Mouse (Mus musculus) erythroblast, adult 5-6 weeks (primary cell): ENCODE data around the gene Capns1. TPM values are rescaled to one million over a fixed set of nuclear protein-coding genes. Genes with fewer than 3 reads are reported as not detected.
A peak's percentile ranks its signal among the peaks of the same experiment; 100 is the strongest.
"Not testable (repeated sequence)": the region's sequence is repeated elsewhere in the genome, so short reads cannot be mapped to it uniquely, and the experiment has no call there.

Experiments
- ATAC-seq: replicated peaks from 2 replicates; pipeline ENCODE4 v1.8.0; 2016; ENCODE audit warnings: moderate number of reproducible peaks, mild to moderate bottlenecking, moderate TSS enrichment, inconsistent platforms; ENCODE audit not compliant: poor library complexity, low FRiP score, severe bottlenecking
- total RNA-seq, 2 experiments: library from RNA; stranded (forward) in 1 of 2; stranded (reverse) in 1 of 2; fragments of 150-400 nt in 1 of 2; fragments of 200-764, 138-1000 nt in 1 of 2; gene quantifications; 2 replicates each; pipeline versions ENCODE4 v1.2.3 to v1.2.4; 2015 to 2017; ENCODE audit warnings: low replicate concordance in 2 of 2

Gene Capns1
- total RNA-seq, 2 experiments from 2014 or later = 91.3 to 178 TPM

- ATAC-seq = not testable (repeated sequence)
Observed at GRCm38 (mm10) chr7:30181929-30182328, 16.7 kb downstream of the Capns1 start.

- peak; percentile 80 for ATAC-seq
Observed at GRCm38 (mm10) chr7:30181308-30181707, 17.3 kb downstream of the Capns1 start.

DNA sequence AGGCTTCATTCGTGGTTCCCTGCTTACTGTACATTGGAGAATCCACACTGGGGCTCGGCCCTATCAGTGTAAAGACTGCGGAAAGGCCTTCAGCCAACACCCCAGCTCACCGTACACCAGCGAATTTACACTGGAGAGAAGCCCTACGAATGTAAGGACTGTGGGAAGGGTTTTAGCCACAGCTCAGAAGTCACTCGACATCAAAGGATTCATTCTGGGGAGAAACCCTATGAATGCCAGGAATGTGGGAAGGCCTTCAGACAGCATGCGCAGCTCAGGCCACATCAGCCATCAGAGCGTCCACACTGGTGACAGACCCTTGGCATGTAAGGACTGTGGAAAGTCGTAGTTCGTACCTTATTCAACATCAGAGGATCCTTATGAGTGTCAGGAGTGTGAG, 20.4 kb downstream of the Capns1 start:
- ATAC-seq = no peak

GRCm38 (mm10) chr7:30176474-30176873, 22.1 kb downstream of the Capns1 start:
- ATAC-seq = no peak

- ATAC-seq = peak; percentile 23
Observed at GRCm38 (mm10) chr7:30170283-30170951, 28.2 kb downstream of the Capns1 start.

- peak; percentile 95 for ATAC-seq
Observed at GRCm38 (mm10) chr7:30169583-30170282, 28.9 kb downstream of the Capns1 start, which contains the start of gene Zfp146. TSS of gene Zfp146 (minus strand) at chr7:30169750.

DNA sequence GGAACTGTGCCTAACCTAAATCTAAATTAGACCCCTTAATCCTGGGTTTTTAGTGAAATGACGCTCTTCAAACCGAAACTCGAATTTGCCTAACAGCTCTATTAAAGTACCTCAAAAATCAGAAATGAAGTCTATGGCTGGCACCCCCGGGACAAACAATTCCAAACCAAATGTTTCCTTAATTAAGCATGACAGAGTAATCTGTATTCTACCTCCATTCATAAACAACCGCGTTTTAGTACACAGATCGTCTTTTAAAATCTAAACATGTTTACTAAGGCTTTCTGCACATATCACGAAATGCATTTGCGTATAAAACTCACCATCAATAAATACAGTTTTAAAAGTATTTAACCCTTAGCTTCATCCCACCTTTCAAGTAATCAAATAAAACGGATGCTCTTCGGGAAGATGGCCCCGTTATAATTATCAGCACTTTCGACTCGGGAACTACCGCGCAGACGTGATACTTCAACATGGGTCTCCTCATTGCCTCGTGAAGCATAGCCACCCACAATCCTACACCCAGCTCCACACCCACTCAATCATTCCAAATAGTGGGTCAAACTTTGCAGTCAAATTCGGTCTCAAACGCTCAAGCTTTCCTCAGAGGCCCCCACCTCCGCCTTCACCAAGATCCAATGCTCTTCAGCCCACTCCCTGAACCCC, 29.6 kb downstream of the Capns1 start:
- peak; percentile 54 for ATAC-seq

GRCm38 (mm10) chr7:30164745-30165144, 33.9 kb downstream of the Capns1 start:
- no peak for ATAC-seq

DNA sequence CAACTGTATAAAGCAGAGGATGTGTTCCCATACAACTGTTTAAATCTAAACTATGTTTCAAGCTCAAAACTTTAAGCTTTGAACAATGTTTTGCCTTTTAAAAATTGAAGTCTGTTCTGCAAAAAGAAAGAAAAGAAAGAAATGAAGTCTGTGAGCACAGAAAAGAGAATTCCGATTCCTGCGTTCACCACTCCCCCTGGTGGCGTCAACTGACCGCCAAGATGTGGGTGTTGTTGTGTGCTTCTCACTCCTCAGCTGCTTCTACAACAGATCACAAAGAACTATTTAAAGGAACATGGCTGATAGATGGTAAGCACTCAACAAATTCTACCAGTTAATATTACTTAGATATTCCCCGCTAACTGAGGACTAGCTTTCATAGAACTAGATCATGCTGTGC, 35.5 kb downstream of the Capns1 start:
- ATAC-seq = no peak

- ATAC-seq = no peak
Observed at GRCm38 (mm10) chr7:30155507-30155906, 43.1 kb downstream of the Capns1 start.

DNA sequence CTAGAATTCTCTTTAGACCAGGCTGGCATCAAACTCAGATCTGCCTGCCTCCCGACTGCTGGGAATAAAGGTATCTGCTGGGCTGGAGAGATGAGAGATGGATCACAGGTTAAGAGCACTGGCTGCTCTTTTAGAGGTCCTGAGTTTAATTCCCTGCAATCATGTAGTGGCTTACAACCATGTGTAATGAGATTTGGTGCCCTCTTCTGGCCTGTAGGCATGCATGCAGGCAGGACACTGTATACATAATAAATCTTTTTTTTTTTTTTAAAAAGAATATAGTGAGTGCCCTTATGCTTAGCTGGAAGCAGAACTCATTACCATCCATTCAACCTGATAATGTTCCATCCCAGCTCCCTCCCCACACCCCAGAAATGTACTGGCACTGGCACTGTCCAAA, 44.6 kb downstream of the Capns1 start:
- ATAC-seq = no peak

- ATAC-seq = no peak
Observed at GRCm38 (mm10) chr7:30147011-30147410, 51.6 kb downstream of the Capns1 start.

DNA sequence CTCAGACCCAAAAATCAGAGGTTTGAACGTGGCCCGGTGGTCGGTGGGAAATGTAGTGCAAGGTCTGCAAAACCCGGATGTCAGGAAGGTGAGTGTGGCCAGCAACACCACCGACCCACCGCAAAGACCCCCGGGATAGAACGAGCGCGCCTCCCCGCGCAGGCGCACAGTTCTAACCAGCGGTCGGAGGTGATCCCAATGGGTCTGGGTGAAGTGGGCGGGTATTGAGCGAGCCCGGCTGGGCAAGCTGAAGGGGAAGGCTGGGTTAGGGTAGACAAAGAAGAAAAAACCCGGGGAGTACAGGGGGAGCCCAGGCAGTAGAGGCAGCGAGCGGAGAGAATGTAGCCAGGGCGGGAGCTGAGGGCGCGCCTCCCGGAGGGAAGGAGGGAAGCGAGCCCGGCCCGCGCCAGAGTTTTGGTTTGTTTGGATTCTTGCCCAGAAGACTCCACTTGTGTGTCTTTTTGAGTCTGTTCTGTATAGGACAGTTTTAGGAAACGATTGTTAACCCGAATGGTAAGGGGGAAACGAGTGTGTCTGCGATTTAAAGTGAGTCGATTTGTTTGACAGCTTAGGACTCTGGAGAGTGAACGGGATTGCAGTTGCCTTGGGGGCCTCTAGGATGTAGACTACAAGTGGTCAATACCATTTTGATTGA, 54.9 kb downstream of the Capns1 start:
- no peak for ATAC-seq

DNA sequence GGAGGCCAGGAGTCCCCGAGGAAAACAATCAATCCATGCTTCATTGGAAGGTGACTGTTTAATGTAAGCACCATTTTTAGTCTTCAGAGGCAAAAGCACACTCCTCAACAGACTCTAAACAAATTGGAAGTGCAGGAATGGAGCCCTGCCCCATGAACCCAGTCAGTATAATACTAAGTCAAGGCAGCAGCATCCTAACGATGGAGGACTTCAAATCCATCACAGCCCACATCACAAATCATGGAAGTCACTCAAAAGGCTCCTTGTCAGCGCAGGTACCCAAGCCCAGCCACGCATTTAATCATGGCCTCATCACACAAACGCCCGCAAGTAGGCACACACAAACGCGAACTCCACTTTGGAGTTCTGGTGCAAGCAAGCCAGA, 55.4 kb downstream of the Capns1 start:
- no peak for ATAC-seq

Other genes starting within 250 kb of the Capns1 start
- 2.3 and 2.7 TPM in 2 replicates for gene Zfp74, start 244.7 kb downstream of the Capns1 start, total RNA-seq (2015; ENCODE audit: low replicate concordance)
- gene Zfp74, start 244.7 kb downstream of the Capns1 start, total RNA-seq (2017; ENCODE audit: low replicate concordance) = 1.4 and 1.7 TPM in 2 replicates
- gene Zfp568, start 214.9 kb downstream of the Capns1 start, total RNA-seq (2015; ENCODE audit: low replicate concordance) = 2.5 and 3.5 TPM in 2 replicates
- gene Zfp568, start 214.9 kb downstream of the Capns1 start, total RNA-seq (2017; ENCODE audit: low replicate concordance) = 3.0 and 4.2 TPM in 2 replicates
- not detected in 2 replicates for gene Zfp14, start 147.4 kb downstream of the Capns1 start, total RNA-seq (2015; ENCODE audit: low replicate concordance)
- gene Zfp14, start 147.4 kb downstream of the Capns1 start, total RNA-seq (2017; ENCODE audit: low replicate concordance) = 1.7 TPM in 1 of 2 replicates, not detected in the other
- not detected in 2 replicates for gene Zfp82, start 125.9 kb downstream of the Capns1 start, total RNA-seq (2015; ENCODE audit: low replicate concordance)
- gene Zfp82, start 125.9 kb downstream of the Capns1 start, total RNA-seq (2017; ENCODE audit: low replicate concordance) = 0.84 TPM in 1 of 2 replicates, not detected in the other
- not detected in 2 replicates for gene Gm26920, start 108.4 kb downstream of the Capns1 start, total RNA-seq (2015; ENCODE audit: low replicate concordance)
- not detected in 2 replicates for gene Gm26920, start 108.4 kb downstream of the Capns1 start, total RNA-seq (2017; ENCODE audit: low replicate concordance)
- 0.38 and 2.1 TPM in 2 replicates for gene Zfp566, start 108.3 kb downstream of the Capns1 start, total RNA-seq (2015; ENCODE audit: low replicate concordance)
- gene Zfp566, start 108.3 kb downstream of the Capns1 start, total RNA-seq (2017; ENCODE audit: low replicate concordance) = 0.34 TPM in 1 of 2 replicates, not detected in the other
- gene Zfp260, start 104.0 kb downstream of the Capns1 start, total RNA-seq (2015; ENCODE audit: low replicate concordance) = 12.7 and 14.6 TPM in 2 replicates
- 4.5 and 10.7 TPM in 2 replicates for gene Zfp260, start 104.0 kb downstream of the Capns1 start, total RNA-seq (2017; ENCODE audit: low replicate concordance)
- 0.63 and 1.2 TPM in 2 replicates for gene Zfp382, start 76.9 kb downstream of the Capns1 start, total RNA-seq (2015; ENCODE audit: low replicate concordance)
- 1.3 and 3.3 TPM in 2 replicates for gene Zfp382, start 76.9 kb downstream of the Capns1 start, total RNA-seq (2017; ENCODE audit: low replicate concordance)
- gene Zfp146, start 29.1 kb downstream of the Capns1 start, total RNA-seq (2015; ENCODE audit: low replicate concordance) = 21.5 and 34.4 TPM in 2 replicates
- 30.3 and 56.9 TPM in 2 replicates for gene Zfp146, start 29.1 kb downstream of the Capns1 start, total RNA-seq (2017; ENCODE audit: low replicate concordance)
- gene Cox7a1, start 14.7 kb downstream of the Capns1 start, total RNA-seq (2015; ENCODE audit: low replicate concordance) = not detected in 2 replicates
- gene Cox7a1, start 14.7 kb downstream of the Capns1 start, total RNA-seq (2017; ENCODE audit: low replicate concordance) = not detected in 2 replicates
- 9.8 and 22.1 TPM in 2 replicates for gene Polr2i, start 33.1 kb upstream of the Capns1 start, total RNA-seq (2015; ENCODE audit: low replicate concordance)
- 11.0 and 12.6 TPM in 2 replicates for gene Polr2i, start 33.1 kb upstream of the Capns1 start, total RNA-seq (2017; ENCODE audit: low replicate concordance)
- gene Tbcb, start 33.5 kb upstream of the Capns1 start, total RNA-seq (2015; ENCODE audit: low replicate concordance) = 36.4 and 38.6 TPM in 2 replicates
- 6.3 and 11.7 TPM in 2 replicates for gene Tbcb, start 33.5 kb upstream of the Capns1 start, total RNA-seq (2017; ENCODE audit: low replicate concordance)
- gene Ovol3, start 36.9 kb upstream of the Capns1 start, total RNA-seq (2015; ENCODE audit: low replicate concordance) = not detected in 2 replicates
- not detected in 2 replicates for gene Ovol3, start 36.9 kb upstream of the Capns1 start, total RNA-seq (2017; ENCODE audit: low replicate concordance)
- not detected in 2 replicates for gene Thap8, start 81.3 kb upstream of the Capns1 start, total RNA-seq (2015; ENCODE audit: low replicate concordance)
- gene Thap8, start 81.3 kb upstream of the Capns1 start, total RNA-seq (2017; ENCODE audit: low replicate concordance) = not detected in 2 replicates
- 6.9 and 22.5 TPM in 2 replicates for gene Wdr62, start 81.6 kb upstream of the Capns1 start, total RNA-seq (2015; ENCODE audit: low replicate concordance)
- gene Wdr62, start 81.6 kb upstream of the Capns1 start, total RNA-seq (2017; ENCODE audit: low replicate concordance) = 4.9 and 11.7 TPM in 2 replicates
- gene Clip3, start 92.9 kb upstream of the Capns1 start, total RNA-seq (2015; ENCODE audit: low replicate concordance) = not detected in 2 replicates
- gene Clip3, start 92.9 kb upstream of the Capns1 start, total RNA-seq (2017; ENCODE audit: low replicate concordance) = not detected in 2 replicates
- gene Alkbh6, start 109.9 kb upstream of the Capns1 start, total RNA-seq (2015; ENCODE audit: low replicate concordance) = 0.96 and 3.3 TPM in 2 replicates
- gene Alkbh6, start 109.9 kb upstream of the Capns1 start, total RNA-seq (2017; ENCODE audit: low replicate concordance) = 2.0 and 5.4 TPM in 2 replicates
- gene Syne4, start 116.0 kb upstream of the Capns1 start, total RNA-seq (2015; ENCODE audit: low replicate concordance) = not detected in 2 replicates
- gene Syne4, start 116.0 kb upstream of the Capns1 start, total RNA-seq (2017; ENCODE audit: low replicate concordance) = not detected in 2 replicates
- gene E130208F15Rik, start 122.9 kb upstream of the Capns1 start, total RNA-seq (2015; ENCODE audit: low replicate concordance) = not detected in 2 replicates
- gene E130208F15Rik, start 122.9 kb upstream of the Capns1 start, total RNA-seq (2017; ENCODE audit: low replicate concordance) = 1.5 TPM in 1 of 2 replicates, not detected in the other
- 0.84 TPM in 1 of 2 replicates, not detected in the other for gene Sdhaf1, start 125.1 kb upstream of the Capns1 start, total RNA-seq (2015; ENCODE audit: low replicate concordance)
- 0.77 and 2.8 TPM in 2 replicates for gene Sdhaf1, start 125.1 kb upstream of the Capns1 start, total RNA-seq (2017; ENCODE audit: low replicate concordance)
- gene Lrfn3, start 164.0 kb upstream of the Capns1 start, total RNA-seq (2015; ENCODE audit: low replicate concordance) = not detected in 2 replicates
- not detected in 2 replicates for gene Lrfn3, start 164.0 kb upstream of the Capns1 start, total RNA-seq (2017; ENCODE audit: low replicate concordance)
- gene Tyrobp, start 214.9 kb upstream of the Capns1 start, total RNA-seq (2015; ENCODE audit: low replicate concordance) = 315 and 361 TPM in 2 replicates
- gene Tyrobp, start 214.9 kb upstream of the Capns1 start, total RNA-seq (2017; ENCODE audit: low replicate concordance) = 122 and 140 TPM in 2 replicates
- gene Hcst, start 221.0 kb upstream of the Capns1 start, total RNA-seq (2015; ENCODE audit: low replicate concordance) = 14.2 and 29.0 TPM in 2 replicates
- gene Hcst, start 221.0 kb upstream of the Capns1 start, total RNA-seq (2017; ENCODE audit: low replicate concordance) = 2.6 and 13.9 TPM in 2 replicates
- gene Nfkbid, start 222.9 kb upstream of the Capns1 start, total RNA-seq (2015; ENCODE audit: low replicate concordance) = 2.1 and 5.0 TPM in 2 replicates
- 0.14 and 3.6 TPM in 2 replicates for gene Nfkbid, start 222.9 kb upstream of the Capns1 start, total RNA-seq (2017; ENCODE audit: low replicate concordance)
- gene Aplp1, start 246.7 kb upstream of the Capns1 start, total RNA-seq (2015; ENCODE audit: low replicate concordance) = not detected in 2 replicates
- not detected in 2 replicates for gene Aplp1, start 246.7 kb upstream of the Capns1 start, total RNA-seq (2017; ENCODE audit: low replicate concordance)